Mouse (Mus musculus) CH12.LX (cell line): ENCODE measurements around the gene S1pr4. TPM values are rescaled to one million over a fixed set of nuclear protein-coding genes. Genes with fewer than 3 reads are reported as not detected.

Experiments
- DNase-seq: peaks from one replicate; pipeline ENCODE4 v3.0.0-alpha.2; 2013; ENCODE audit errors: extremely low read depth
- H3K27ac ChIP-seq: 2 replicates; pipeline ENCODE4 v1.5.1; 2012; ENCODE audit warnings: low read depth, mild to moderate bottlenecking, control low read depth, moderate library complexity; ENCODE audit not compliant: insufficient read depth
- H3K27me3 ChIP-seq: replicated peaks from 2 replicates; pipeline ENCODE3; 2012; ENCODE audit warnings: inconsistent platforms
- H3K36me3 ChIP-seq, 2 experiments: replicated peaks in 1 of 2; 2 replicates each; pipeline versions ENCODE3 to v1.6.1; 2012; ENCODE audit warnings: inconsistent platforms in 1 of 2, low read length in 1 of 2, mild to moderate bottlenecking in 1 of 2, mixed read lengths in 1 of 2, moderate library complexity in 1 of 2; ENCODE audit not compliant: control insufficient read depth in 1 of 2, insufficient read depth in 1 of 2
- H3K4me1 ChIP-seq, 2 experiments: 2 replicates each; pipeline ENCODE4 v1.6.1; 2012; ENCODE audit warnings: inconsistent platforms in 1 of 2, moderate library complexity in 1 of 2; ENCODE audit not compliant: insufficient read depth in 2 of 2, control insufficient read depth in 1 of 2
- H3K4me2 ChIP-seq: 2 replicates; pipeline ENCODE4 v1.6.1; 2012; ENCODE audit warnings: low read depth, mild to moderate bottlenecking, control low read depth; ENCODE audit not compliant: poor library complexity, insufficient read depth, severe bottlenecking
- H3K4me3 ChIP-seq, 3 experiments: fragments of 150-350 bp in 1 of 3; sonication (generic) in 1 of 3; replicated peaks in 1 of 3; 2 replicates each; pipeline versions ENCODE3 to v1.5.1; 2011 to 2012; ENCODE audit warnings: low read depth in 2 of 3, low read length in 2 of 3, mild to moderate bottlenecking in 2 of 3, moderate library complexity in 2 of 3, control low read depth in 1 of 3, improper control_type of control experiment in 1 of 3, inconsistent platforms in 1 of 3, mixed read lengths in 1 of 3; ENCODE audit not compliant: poor library complexity in 1 of 3
- H3K79me2 ChIP-seq: replicated peaks from 2 replicates; pipeline ENCODE4 v1.6.1; 2012; ENCODE audit warnings: mild to moderate bottlenecking, moderate library complexity; ENCODE audit not compliant: control insufficient read depth, poor library complexity, insufficient read depth, severe bottlenecking; ENCODE audit errors: extremely low read depth
- H3K9ac ChIP-seq: 2 replicates; pipeline ENCODE4 v1.6.1; 2012; ENCODE audit warnings: low read depth, mild to moderate bottlenecking, control low read depth, moderate library complexity; ENCODE audit not compliant: insufficient read depth
- H3K9me3 ChIP-seq: replicated peaks from 2 replicates; pipeline ENCODE3; 2012; ENCODE audit warnings: low read length, inconsistent platforms, mixed read lengths
- CHD2 ChIP-seq: IDR thresholded peaks from 2 replicates; pipeline ENCODE4 v1.6.1; 2011; ENCODE audit warnings: low read length, improper control_type of control experiment
- ELF1 ChIP-seq: IDR thresholded peaks from 2 replicates; pipeline ENCODE4 v1.6.1; 2014; ENCODE audit warnings: low read depth, mild to moderate bottlenecking, inconsistent platforms, low read length, improper control_type of control experiment
- ETS1 ChIP-seq: conservative IDR thresholded peaks from 2 replicates; pipeline ENCODE4 v1.6.1; 2012; ENCODE audit warnings: low read depth, mild to moderate bottlenecking, inconsistent platforms, low read length, improper control_type of control experiment, moderate library complexity
- GABPA ChIP-seq: IDR thresholded peaks from 2 replicates; pipeline ENCODE4 v1.6.1; 2012; ENCODE audit warnings: low read depth, low read length, improper control_type of control experiment, inconsistent platforms; ENCODE audit not compliant: insufficient replicate concordance
- HCFC1 ChIP-seq: IDR thresholded peaks from 2 replicates; pipeline ENCODE4 v1.6.1; 2012; ENCODE audit warnings: low read depth, mild to moderate bottlenecking, inconsistent platforms, low read length, improper control_type of control experiment
- IRF4 ChIP-seq: IDR thresholded peaks from 2 replicates; pipeline ENCODE4 v1.6.1; 2014; ENCODE audit warnings: low read depth, mild to moderate bottlenecking, inconsistent platforms, low read length, improper control_type of control experiment
- MXI1 ChIP-seq: IDR thresholded peaks from 2 replicates; pipeline ENCODE4 v1.6.1; 2011; ENCODE audit warnings: mild to moderate bottlenecking, low read depth, low read length, improper control_type of control experiment
- NELFE ChIP-seq: IDR thresholded peaks from 2 replicates; pipeline ENCODE4 v1.6.1; 2011; ENCODE audit warnings: low read depth, low read length, improper control_type of control experiment
- NRF1 ChIP-seq: IDR thresholded peaks from 2 replicates; pipeline ENCODE4 v1.6.1; 2014; ENCODE audit warnings: low read depth, mild to moderate bottlenecking, inconsistent platforms, low read length, improper control_type of control experiment, moderate library complexity
- POLR2A ChIP-seq: IDR thresholded peaks from 2 replicates; pipeline ENCODE4 v1.6.1; 2011; ENCODE audit warnings: low read depth, mild to moderate bottlenecking, improper control_type of control experiment, low read length
- RAD21 ChIP-seq: IDR thresholded peaks from 2 replicates; pipeline ENCODE4 v1.6.1; 2011; ENCODE audit warnings: low read depth, mild to moderate bottlenecking, low read length, improper control_type of control experiment, moderate library complexity
- RCOR1 ChIP-seq: conservative IDR thresholded peaks from 2 replicates; pipeline ENCODE4 v1.6.1; 2012; ENCODE audit warnings: low read depth, mild to moderate bottlenecking, inconsistent platforms, low read length, improper control_type of control experiment
- SIN3A ChIP-seq: IDR thresholded peaks from 2 replicates; pipeline ENCODE4 v1.6.1; 2012; ENCODE audit warnings: low read length, improper control_type of control experiment, inconsistent platforms
- SMC3 ChIP-seq: IDR thresholded peaks from 2 replicates; pipeline ENCODE4 v1.6.1; 2011; ENCODE audit warnings: low read depth, low read length, improper control_type of control experiment
- TBP ChIP-seq: conservative IDR thresholded peaks from 2 replicates; pipeline ENCODE4 v1.6.1; 2011; ENCODE audit warnings: low read depth, low read length, improper control_type of control experiment
- TCF12 ChIP-seq: IDR thresholded peaks from 2 replicates; pipeline ENCODE4 v1.6.1; 2014; ENCODE audit warnings: low read depth, mild to moderate bottlenecking, inconsistent platforms, low read length, improper control_type of control experiment
- UBTF ChIP-seq: IDR thresholded peaks from 2 replicates; pipeline ENCODE4 v1.6.1; 2012; ENCODE audit warnings: low read depth, mild to moderate bottlenecking, inconsistent platforms, low read length, improper control_type of control experiment, moderate library complexity
- ZMIZ1 ChIP-seq: IDR thresholded peaks from 2 replicates; pipeline ENCODE4 v1.6.1; 2012; ENCODE audit warnings: low read depth, mild to moderate bottlenecking, inconsistent platforms, low read length, improper control_type of control experiment
- ZNF384 ChIP-seq: IDR thresholded peaks from 2 replicates; pipeline ENCODE4 v1.6.1; 2012; ENCODE audit warnings: low read depth, low read length, improper control_type of control experiment, inconsistent platforms
- dilution Hi-C: fragments of 300-500 bp; cut with MboI; formaldehyde crosslinking; loops from 2 replicates; pipeline ENCODE4 v1.14.3; 2020; ENCODE audit warnings: low sequenced_read_pairs; ENCODE audit not compliant: extremely low pct_unique_long_range_greater_than_20kb, extremely low pct_ligation_motif_present
- in situ Hi-C: fragments of 300-500 bp; cut with MboI; formaldehyde crosslinking; loops from 3 replicates; pipeline ENCODE4 v1.14.3; 2019; ENCODE audit warnings: low sequenced_read_pairs, low pct_ligation_motif_present, low pct_unique_long_range_greater_than_20kb, mixed read lengths
- polyA plus RNA-seq: library from polyadenylated mRNA; unstranded; fragments of >175 nt; gene quantifications from 2 replicates; pipeline ENCODE4 v1.2.1, GENCODE M21; 2012; ENCODE audit warnings: low read depth; ENCODE audit not compliant: insufficient read length
- total RNA-seq, 2 experiments: library from RNA; depleted of rRNA; stranded (reverse); fragments of 300-350 nt in 1 of 2; fragments of >200 nt in 1 of 2; gene quantifications; 2 replicates each; pipeline ENCODE4 v1.2.3; 2012 to 2014

S1pr4 gene
- total and polyA plus RNA-seq, 3 experiments = 0.19 to 0.30 TPM; not detected in 1

- Histone ChIP-seq H3K4me2 (no peak overlapping the region), H3K9ac (no peak overlapping the region), H3K9me3 (peaks cover 1% of the 10 kb centered on the region)
- in situ Hi-C loops = no loop called here
- dilution Hi-C loops = no loop called here
- TF ChIP-seq GABPA = no peak
- TF ChIP-seq UBTF = no peak
- no peak for TF ChIP-seq HCFC1
- no peak for TF ChIP-seq MXI1
- no peak for TF ChIP-seq RAD21
- no peak for TF ChIP-seq TCF12
- TF ChIP-seq, all 38 proteins: peak for 0
- Histone ChIP-seq H3K4me3 (no peak overlapping the region), H3K36me3 (no peaks in the 10 kb centered on the region), H3K27me3 (peaks cover 95% of the 10 kb centered on the region), H3K79me2 (no peaks in the 10 kb centered on the region), H3K27ac (no peak overlapping the region), H3K4me1 (peaks cover 8 to 20% of the 10 kb centered on the region in 2 experiments; a peak in 3 of 4 replicates)
- no peak for DNase-seq
These were observed 33.1 kb downstream of the S1pr4 start for GRCm38 (mm10) chr10:81466881-81467280.

GRCm38 (mm10) chr10:81466066-81466465 is 33.9 kb downstream of the S1pr4 start:
- Histone ChIP-seq H3K27ac (no peak overlapping the region), H3K27me3 (peaks cover 97% of the 10 kb centered on the region), H3K79me2 (no peaks in the 10 kb centered on the region), H3K4me1 (peaks cover 8 to 20% of the 10 kb centered on the region in 2 experiments; a peak in 3 of 4 replicates), H3K4me3 (no peak overlapping the region), H3K36me3 (no peaks in the 10 kb centered on the region), H3K4me2 (no peak overlapping the region), H3K9me3 (peaks cover 1% of the 10 kb centered on the region), H3K9ac (no peak overlapping the region)
- in situ Hi-C loops (no loop called here), dilution Hi-C loops (no loop called here)
- TF ChIP-seq TBP = no peak
- no peak for TF ChIP-seq ZNF384
- TF ChIP-seq SMC3 = no peak
- no peak for TF ChIP-seq ELF1
- no peak for TF ChIP-seq RAD21
- TF ChIP-seq IRF4 = no peak
- no peak for TF ChIP-seq NELFE
- no peak for TF ChIP-seq CHD2
- no peak for TF ChIP-seq HCFC1
- TF ChIP-seq ZMIZ1 = no peak
- TF ChIP-seq POLR2A = no peak
- no peak for TF ChIP-seq RCOR1
- no peak for TF ChIP-seq NRF1
- TF ChIP-seq TCF12 = no peak
- no peak for TF ChIP-seq SIN3A
- TF ChIP-seq MXI1 = no peak
- no peak for TF ChIP-seq ETS1
- DNase-seq = no peak
